Mouse (Mus musculus): ENCODE data around the gene Slc16a14. TPM values are rescaled to one million over a fixed set of nuclear protein-coding genes. Genes with fewer than 3 reads are reported as not detected.

The Slc16a14 gene
- total RNA-seq, 2 experiments from 2014 or later, result 27.7 to 39.1 TPM

- DNase-seq (ENCODE audit: low spot score in 2 of 2), result no peak
Observed at GRCm38 (mm10) chr1:84912571-84912970, 22.4 kb downstream of the Slc16a14 start.

- no peak for DNase-seq (ENCODE audit: low spot score in 2 of 2)
Observed at GRCm38 (mm10) chr1:84910177-84910804, 24.6 kb downstream of the Slc16a14 start.

- DNase-seq (ENCODE audit: low spot score in 2 of 2), result no peak
Observed at GRCm38 (mm10) chr1:84904467-84904866, 30.5 kb downstream of the Slc16a14 start.

- no peak for DNase-seq (ENCODE audit: low spot score in 2 of 2)
Observed at GRCm38 (mm10) chr1:84899156-84899555, 35.8 kb downstream of the Slc16a14 start.

- no peak for DNase-seq (ENCODE audit: low spot score in 2 of 2)
Observed at GRCm38 (mm10) chr1:84897364-84897763, 37.6 kb downstream of the Slc16a14 start.

GRCm38 (mm10) chr1:84891746-84892145 is 43.2 kb downstream of the Slc16a14 start:
- DNase-seq (ENCODE audit: low spot score in 2 of 2), result no peak

- DNase-seq (ENCODE audit: low spot score in 2 of 2), result no peak
Observed at GRCm38 (mm10) chr1:84890503-84890902, 44.4 kb downstream of the Slc16a14 start.

GRCm38 (mm10) chr1:84890005-84890393 is 44.9 kb downstream of the Slc16a14 start:
- DNase-seq (ENCODE audit: low spot score in 2 of 2), result no peak

- DNase-seq (ENCODE audit: low spot score in 2 of 2), result no peak
Observed at GRCm38 (mm10) chr1:84889330-84890004, 45.5 kb downstream of the Slc16a14 start.

GRCm38 (mm10) chr1:84885921-84886320 is 49.0 kb downstream of the Slc16a14 start:
- no peak for DNase-seq (ENCODE audit: low spot score in 2 of 2)

- DNase-seq (ENCODE audit: low spot score in 2 of 2), result no peak
Observed at GRCm38 (mm10) chr1:84885174-84885573, 49.8 kb downstream of the Slc16a14 start.

GRCm38 (mm10) chr1:84883889-84884288 is 51.0 kb downstream of the Slc16a14 start:
- DNase-seq (ENCODE audit: low spot score in 2 of 2), result no peak

- DNase-seq (ENCODE audit: low spot score in 2 of 2), result no peak
Observed at GRCm38 (mm10) chr1:84882937-84883336, 52.0 kb downstream of the Slc16a14 start.

- no peak for DNase-seq (ENCODE audit: low spot score in 2 of 2)
Observed at GRCm38 (mm10) chr1:84882066-84882532, 52.8 kb downstream of the Slc16a14 start.

- DNase-seq (ENCODE audit: low spot score in 2 of 2), result no peak
Observed at GRCm38 (mm10) chr1:84881248-84882065, 53.5 kb downstream of the Slc16a14 start.

GRCm38 (mm10) chr1:84879571-84880120 is 55.3 kb downstream of the Slc16a14 start:
- no peak for DNase-seq (ENCODE audit: low spot score in 2 of 2)

- no peak for DNase-seq (ENCODE audit: low spot score in 2 of 2)
Observed at GRCm38 (mm10) chr1:84877590-84877989, 57.3 kb downstream of the Slc16a14 start.

GRCm38 (mm10) chr1:84872939-84873338 is 62.0 kb downstream of the Slc16a14 start:
- DNase-seq (ENCODE audit: low spot score in 2 of 2), result no peak

GRCm38 (mm10) chr1:84872105-84872504 is 62.8 kb downstream of the Slc16a14 start:
- DNase-seq (ENCODE audit: low spot score in 2 of 2), result no peak

- no peak for DNase-seq (ENCODE audit: low spot score in 2 of 2)
Observed at GRCm38 (mm10) chr1:84871131-84871530, 63.8 kb downstream of the Slc16a14 start.

GRCm38 (mm10) chr1:84869498-84869897 is 65.4 kb downstream of the Slc16a14 start:
- DNase-seq (ENCODE audit: low spot score in 2 of 2), result no peak

GRCm38 (mm10) chr1:84868841-84869240 is 66.1 kb downstream of the Slc16a14 start:
- DNase-seq (ENCODE audit: low spot score in 2 of 2), result no peak

All from layer of hippocampus, postnatal 10 days (tissue).